Mouse (Mus musculus) Muller cell, postnatal 12 days (primary cell): ENCODE data around the gene Spink8.

ENCODE experiments used
- DNase-seq: peaks from one replicate; pipeline ENCODE4 v3.0.0-alpha.2; 2015; ENCODE audit errors: inconsistent ontology term

Spink8 gene

DNA sequence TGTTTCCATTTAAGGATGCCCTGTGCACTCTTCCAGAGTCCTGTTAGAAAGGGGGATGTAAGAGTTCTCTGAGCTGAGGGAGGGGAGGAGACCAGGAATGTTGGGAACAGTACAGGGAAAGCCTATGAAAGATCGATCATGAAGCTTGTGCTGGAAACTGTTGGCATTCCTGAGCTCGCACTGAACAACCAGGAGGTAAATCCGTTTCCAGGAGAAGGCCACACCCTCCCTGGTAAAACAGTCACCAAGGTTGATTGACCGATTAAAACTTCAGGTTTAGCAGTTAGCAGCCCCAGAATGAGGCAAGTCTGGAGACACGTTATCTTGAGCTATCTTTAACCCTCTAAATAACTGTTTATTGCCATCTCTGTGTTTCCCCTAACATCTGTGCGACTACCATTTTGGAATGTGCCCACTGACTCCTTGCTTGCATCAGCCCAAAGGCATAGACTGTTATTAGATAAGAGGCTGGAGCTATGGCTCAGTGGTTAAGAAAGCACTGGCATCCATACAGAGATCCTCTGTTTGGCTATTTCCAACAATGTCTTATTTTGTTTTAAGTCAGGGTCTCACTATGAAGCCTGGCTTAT lies 59.0 kb downstream of the Spink8 start:
- DNase-seq, result no peak

- DNase-seq, result peak; percentile 99
These were observed 63.0 kb downstream of the Spink8 start, which contains the start of gene Cdc25a for GRCm38 (mm10) chr9:109874797-109875691. Gene Cdc25a, plus strand, starts transcription at chr9:109875579.

- peak; percentile 52 for DNase-seq
These were observed 63.9 kb downstream of the Spink8 start for GRCm38 (mm10) chr9:109875695-109876601.
